Mouse (Mus musculus): Measurements from ENCODE around the gene Tnpo1.

Tnpo1 gene

GRCm38 (mm10) chr13:98926213-98926957 is at the start of gene Tnpo1:
Gene Tnpo1, minus strand, starts transcription at chr13:98926384.
- DNase-seq, result peak; percentile 93

- DNase-seq, result no peak
Observed at GRCm38 (mm10) chr13:98972090-98972489, 45.9 kb upstream of the Tnpo1 start.

GRCm38 (mm10) chr13:98971641-98972040 is 45.5 kb upstream of the Tnpo1 start:
- no peak for DNase-seq

DNA sequence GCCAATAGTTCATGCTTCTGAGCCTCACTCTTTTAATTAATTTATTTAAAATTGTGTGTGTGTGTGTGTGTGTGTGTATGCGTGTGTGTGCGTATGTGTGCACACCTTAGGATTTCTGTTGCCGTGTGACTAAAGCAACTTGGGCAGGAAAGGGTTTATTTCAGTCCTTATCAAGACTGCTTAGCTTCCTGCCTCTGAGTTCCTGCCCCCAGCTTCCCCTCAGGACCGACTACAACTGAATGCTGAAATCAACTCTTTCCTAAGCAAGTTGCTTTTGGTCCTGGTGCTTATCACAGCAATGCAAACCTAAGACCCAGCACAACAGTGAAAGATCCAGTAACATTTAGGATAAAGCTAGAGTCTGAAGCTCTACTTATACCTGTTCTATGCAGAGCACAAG is 42.3 kb upstream of the Tnpo1 start:
- no peak for DNase-seq

GRCm38 (mm10) chr13:98967942-98968341 is 41.8 kb upstream of the Tnpo1 start:
- no peak for DNase-seq

- DNase-seq, result no peak
Observed at GRCm38 (mm10) chr13:98966583-98966982, 40.4 kb upstream of the Tnpo1 start.

DNA sequence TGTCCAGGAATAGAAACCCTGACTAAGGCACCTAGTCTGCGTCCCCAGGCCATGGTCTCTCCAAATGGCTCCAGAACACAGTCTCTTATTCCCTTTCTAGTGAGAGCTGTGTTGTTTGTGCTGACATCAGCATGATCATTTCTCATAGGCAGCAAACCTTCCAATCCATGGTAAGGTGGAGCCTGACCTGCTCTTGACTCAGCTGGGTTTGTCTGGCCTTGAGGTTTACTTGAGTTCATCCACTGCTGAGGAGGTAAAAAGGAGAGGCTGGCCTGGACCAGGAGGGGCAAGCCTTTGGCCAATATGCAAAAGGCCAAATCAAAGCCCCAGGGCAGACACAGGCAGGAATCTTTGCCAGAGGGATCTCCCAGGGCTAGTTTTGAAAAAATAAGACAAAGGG is 37.4 kb upstream of the Tnpo1 start:
- DNase-seq, result no peak

DNA sequence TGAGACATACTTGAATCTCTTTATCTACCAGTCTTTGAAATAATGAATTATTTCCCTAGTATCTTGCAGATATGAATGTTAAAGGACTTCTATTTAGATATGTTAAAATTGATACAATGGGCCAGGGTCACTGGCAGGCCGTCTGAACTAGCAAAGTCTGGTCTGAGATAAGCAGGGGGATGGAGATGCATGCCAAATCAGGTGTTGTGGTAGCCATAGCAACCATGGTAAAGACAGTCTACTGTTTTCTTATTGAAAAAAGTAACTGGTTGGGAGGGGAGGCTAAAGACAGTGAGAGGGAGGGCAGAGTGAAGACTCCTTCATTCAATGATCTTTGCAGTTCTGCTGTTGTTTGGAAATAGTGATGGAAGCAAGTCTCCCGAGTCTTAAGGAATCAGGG is 32.0 kb upstream of the Tnpo1 start:
- DNase-seq, result no peak

DNA sequence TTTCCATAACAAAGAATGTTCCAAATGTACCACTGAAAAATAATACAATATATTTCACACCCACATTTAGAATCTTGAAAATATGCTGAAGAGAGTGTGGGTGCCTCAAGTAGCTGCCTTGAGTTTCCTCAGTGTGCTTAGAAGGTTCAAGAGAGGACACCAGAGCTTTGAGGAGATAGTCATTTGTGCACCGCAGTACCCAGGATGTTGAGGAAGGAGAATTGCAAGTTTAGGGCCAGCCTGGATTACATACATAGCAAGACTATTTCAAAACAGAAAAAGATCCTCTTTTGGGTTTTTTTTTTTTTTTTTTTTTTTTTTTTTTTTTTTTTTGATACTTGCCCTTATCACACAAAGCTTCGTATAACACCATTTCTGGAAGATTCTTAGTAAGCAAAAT is 30.0 kb upstream of the Tnpo1 start:
- DNase-seq, result no peak

DNA sequence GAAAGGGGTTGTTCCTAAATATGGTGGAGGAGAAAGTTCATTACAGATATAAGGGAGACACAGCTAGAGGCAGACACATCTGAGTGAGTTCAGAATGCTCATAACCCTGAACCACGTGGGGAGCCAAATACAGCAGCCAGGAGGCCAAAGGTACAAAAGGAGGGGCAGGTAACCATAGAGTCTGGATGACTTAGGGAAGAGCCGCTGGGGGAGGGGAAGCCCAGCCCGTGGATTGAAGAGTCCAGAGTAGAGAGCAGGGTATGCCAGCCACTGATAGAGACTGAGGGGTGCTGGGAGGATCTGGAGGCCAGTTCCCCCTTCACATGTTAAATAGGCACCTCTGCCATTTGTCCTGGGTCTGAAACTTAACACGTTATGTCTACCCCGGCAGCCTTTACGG is 29.5 kb upstream of the Tnpo1 start:
- no peak for DNase-seq

DNA sequence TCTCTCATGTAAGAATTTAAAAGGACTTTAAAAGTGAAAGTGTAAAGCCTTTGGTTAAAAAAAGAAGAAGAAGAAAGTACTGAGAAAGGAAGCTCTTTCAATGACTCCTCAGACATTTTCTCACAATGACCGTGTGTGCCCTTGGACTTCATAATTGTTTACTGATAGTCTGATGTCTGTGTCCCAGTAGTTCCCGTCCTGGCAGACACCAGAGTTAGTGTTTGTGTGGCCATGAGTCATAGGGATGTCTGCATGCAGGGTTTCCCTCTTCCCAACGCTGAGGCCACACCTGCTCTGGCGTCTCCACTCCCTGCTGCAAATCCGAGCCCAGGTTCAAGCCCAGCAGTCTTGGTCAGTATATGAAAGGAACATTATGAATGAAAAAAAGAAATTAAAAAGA is 29.0 kb upstream of the Tnpo1 start:
- DNase-seq, result no peak

- DNase-seq, result peak; percentile 18
Observed at GRCm38 (mm10) chr13:98953830-98954229, 27.6 kb upstream of the Tnpo1 start.

GRCm38 (mm10) chr13:98951951-98952350 is 25.8 kb upstream of the Tnpo1 start:
- no peak for DNase-seq

- DNase-seq, result no peak
Observed at GRCm38 (mm10) chr13:98948146-98948545, 22.0 kb upstream of the Tnpo1 start.

DNA sequence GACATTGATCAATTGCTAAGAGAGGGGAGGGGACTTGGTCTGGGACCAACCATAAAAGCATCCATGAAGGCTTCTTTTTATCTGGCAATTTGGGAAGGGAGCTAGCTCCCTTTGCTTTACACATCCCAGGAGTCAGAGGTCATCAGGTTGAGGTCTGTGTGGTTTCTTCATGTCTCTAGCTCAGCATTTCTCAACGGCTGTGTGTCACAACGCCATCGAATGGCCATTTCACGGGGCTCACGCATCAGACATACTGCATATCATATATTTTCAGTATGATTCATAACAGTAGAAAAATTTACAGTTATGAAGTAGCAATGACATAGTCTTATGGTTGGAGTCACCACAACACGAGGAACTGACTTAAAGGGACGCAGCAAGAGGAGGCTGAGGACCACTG is 20.2 kb upstream of the Tnpo1 start:
- no peak for DNase-seq

DNA sequence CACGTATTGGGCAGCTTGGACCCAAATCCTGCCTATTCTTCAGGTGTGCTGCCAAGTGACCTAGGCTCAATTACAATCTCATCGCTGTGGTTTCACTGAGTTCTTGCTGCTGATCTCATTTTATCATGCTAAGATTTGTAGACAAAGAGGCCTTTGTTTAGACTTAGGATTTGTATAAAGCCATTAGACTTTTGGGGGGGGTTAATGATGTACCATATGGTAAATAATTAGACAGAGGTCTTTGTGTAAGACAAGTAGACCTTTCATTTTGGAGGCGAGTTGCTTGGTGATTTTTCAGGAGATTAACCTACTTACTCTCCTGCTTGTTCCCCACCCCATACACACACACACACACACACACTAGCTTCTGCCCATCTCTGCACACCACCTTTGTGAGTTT is 19.7 kb upstream of the Tnpo1 start:
- DNase-seq, result no peak

GRCm38 (mm10) chr13:98945381-98945780 is 19.2 kb upstream of the Tnpo1 start:
- DNase-seq, result no peak

DNA sequence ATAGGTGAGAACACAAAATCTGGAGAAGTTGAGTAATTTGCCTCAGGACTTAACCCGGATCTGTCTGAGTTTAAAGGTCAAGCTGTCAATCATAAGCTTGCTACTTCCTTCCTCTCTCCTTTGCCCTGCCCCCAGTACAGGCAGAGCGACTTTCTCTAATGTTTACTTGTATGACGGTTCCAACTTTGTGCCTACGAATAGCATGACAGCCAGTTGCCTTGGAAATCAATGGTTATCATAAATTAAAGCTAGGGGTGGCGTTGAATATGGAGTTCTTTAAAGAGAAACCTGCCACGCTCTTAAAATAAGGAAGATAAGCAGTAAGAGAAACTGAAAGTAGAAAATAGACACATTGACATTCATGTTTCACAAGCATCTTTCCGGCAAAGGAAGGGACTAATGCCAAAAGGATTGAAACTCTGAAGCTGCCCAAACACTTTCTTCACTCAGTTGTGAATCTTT is 18.5 kb upstream of the Tnpo1 start:
- no peak for DNase-seq

- DNase-seq, result no peak
Observed at GRCm38 (mm10) chr13:98942360-98942759, 16.2 kb upstream of the Tnpo1 start.

GRCm38 (mm10) chr13:98941829-98942343 is 15.7 kb upstream of the Tnpo1 start:
- DNase-seq, result no peak

DNA sequence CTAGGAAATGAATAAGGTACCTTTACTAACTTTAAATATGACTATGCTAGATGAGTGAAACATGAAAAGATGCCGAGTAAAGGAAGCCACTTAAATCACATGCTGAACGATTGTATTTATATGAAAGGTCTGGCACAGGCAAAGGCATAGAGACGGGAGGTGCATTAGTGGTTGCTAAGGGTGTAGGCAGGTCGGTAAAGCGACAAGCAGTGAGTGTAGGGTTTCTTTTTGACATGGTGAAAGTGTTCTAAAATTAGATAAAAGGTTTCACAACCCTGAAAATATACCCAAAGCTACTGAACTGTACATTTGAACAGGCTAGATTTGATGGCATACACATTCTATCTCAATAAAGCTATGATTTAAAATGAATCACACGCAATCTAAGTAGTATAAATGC is 10.9 kb upstream of the Tnpo1 start:
- no peak for DNase-seq

DNA sequence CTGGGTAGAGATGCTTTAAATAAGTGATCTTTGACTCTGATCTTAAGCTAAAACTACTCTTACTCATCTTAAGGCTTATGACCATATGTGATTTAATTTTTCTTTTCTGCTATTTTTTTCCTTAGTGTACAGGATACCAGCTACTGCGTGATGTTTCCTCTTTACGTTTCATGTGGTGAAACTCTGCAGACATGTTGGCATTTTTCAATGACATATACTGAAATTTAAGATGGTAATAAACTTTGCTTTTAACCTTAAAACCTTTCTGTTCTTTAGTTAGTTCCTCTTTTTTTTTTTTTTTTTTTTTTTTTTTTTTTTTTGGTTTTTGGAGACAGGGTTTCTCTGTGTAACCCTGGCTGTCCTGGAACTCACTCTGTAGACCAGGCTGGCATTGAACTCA is 2.7 kb upstream of the Tnpo1 start:
- no peak for DNase-seq

GRCm38 (mm10) chr13:98926958-98927242 is 716 bp upstream of the Tnpo1 start:
- DNase-seq, result no peak

GRCm38 (mm10) chr13:98925486-98926212 is 535 bp downstream of the Tnpo1 start:
- DNase-seq, result peak; percentile 34
